Mouse (Mus musculus) inflammation-experienced regulatory T-cells, adult 6 months (primary cell): ENCODE results near the gene Irf2bpl. TPM values are rescaled to one million over a fixed set of nuclear protein-coding genes. Genes with fewer than 3 reads are reported as not detected.

Experiments
- polyA plus RNA-seq, 3 experiments: library from polyadenylated mRNA; unstranded; fragments of 100-300 nt; shearing (Covaris generic); gene quantifications; one replicate each; pipeline ENCODE4 v1.2.1; 2017

The Irf2bpl gene
- polyA plus RNA-seq, 3 experiments from 2014 or later: 8.0 to 14.6 (median 9.4) TPM

Other genes starting within 250 kb of the Irf2bpl start
- gene Vash1, start 206.1 kb downstream of the Irf2bpl start, polyA plus RNA-seq: under 1 TPM in 1 of 3 experiments, not detected in 2; 0.21 TPM
- gene Angel1, start 158.3 kb downstream of the Irf2bpl start, polyA plus RNA-seq: 1 to 10 TPM; 3.8 to 7.2 (median 7.1) TPM
- not detected for gene Lrrc74a, start 150.4 kb downstream of the Irf2bpl start, polyA plus RNA-seq
- gene Cipc, start 62.2 kb upstream of the Irf2bpl start, polyA plus RNA-seq: 10 to 100 TPM; 20.2 to 29.2 (median 28.3) TPM
- under 1 TPM in 2 of 3 experiments, not detected in 1; 0.16 to 0.79 TPM for gene Zdhhc22, start 105.6 kb upstream of the Irf2bpl start, polyA plus RNA-seq
- 1 to 10 TPM in 2 of 3 experiments, under 1 TPM in 1; 0.78 to 3.8 (median 1.1) TPM for gene Tmem63c, start 136.5 kb upstream of the Irf2bpl start, polyA plus RNA-seq
- not detected for gene Ngb, start 217.7 kb upstream of the Irf2bpl start, polyA plus RNA-seq